35 mouse cellular contexts compared by ENCODE assay signal in genomic region chr11:58250550-58250949, GRCm38 (mm10). TPM values are rescaled to one million over a fixed set of nuclear protein-coding genes. Genes with fewer than 3 reads are reported as not detected.
DNase-seq lines count a peak whose midpoint lies in the region; ATAC-seq lines count a peak whose summit lies in the region.
"Had no signal": no experiment of that assay in that cellular context is flagged by ENCODE, and none has a peak within 500 bp of the region (broad histone marks: within the 10 kb centered on the region; RNA-seq: fewer than 3 reads in every experiment).

No protein-coding gene starts in this region.

- no peaks in the 10 kb centered on the region for H3K4me1 ChIP-seq in liver, embryonic 16.5 days (ENCODE audit: control insufficient read depth, low read depth, low read length)
- H3K4me1 ChIP-seq: embryonic facial prominence, embryonic 12.5 days; forebrain, embryonic 12.5 days; limb, embryonic 12.5 days; liver, embryonic 12.5 days; neural tube, embryonic 12.5 days had no signal

- 0 out of 2 replicates have a peak, but pooled peaks have one; percentile 45 for ATAC-seq in liver, embryonic 16.5 days (ENCODE audit: low read depth)
- ATAC-seq: forebrain, postnatal 0 days; liver, embryonic 12.5 days; midbrain, embryonic 16.5 days had no signal

- no peak overlapping the region for H3K4me3 ChIP-seq in liver, embryonic 16.5 days (ENCODE audit: low read depth, low read length)
- H3K4me3 ChIP-seq: embryonic facial prominence, embryonic 12.5 days; forebrain, embryonic 12.5 days; limb, embryonic 12.5 days; liver, embryonic 12.5 days; neural tube, embryonic 12.5 days had no signal

- no peak overlapping the region for H3K9ac ChIP-seq in liver, embryonic 16.5 days (ENCODE audit: low read depth, low read length)
- H3K9ac ChIP-seq: embryonic facial prominence, embryonic 12.5 days; forebrain, embryonic 12.5 days; forebrain, postnatal 0 days; hindbrain, embryonic 14.5 days; limb, embryonic 12.5 days; liver, embryonic 12.5 days; lung, embryonic 14.5 days; neural tube, embryonic 12.5 days had no signal

- H3K4me2 ChIP-seq in liver, embryonic 16.5 days (ENCODE audit: low read depth, low read length), result no peak overlapping the region
- H3K4me2 ChIP-seq: embryonic facial prominence, embryonic 12.5 days; forebrain, embryonic 12.5 days; heart, embryonic 11.5 days; hindbrain, embryonic 14.5 days; limb, embryonic 12.5 days; liver, embryonic 12.5 days; lung, embryonic 14.5 days; midbrain, embryonic 11.5 days; neural tube, embryonic 12.5 days had no signal

- H3K27ac ChIP-seq in liver, embryonic 16.5 days (ENCODE audit: low read length), result no peak overlapping the region
- H3K27ac ChIP-seq: embryonic facial prominence, embryonic 12.5 days; forebrain, embryonic 12.5 days; hindbrain, embryonic 14.5 days; limb, embryonic 12.5 days; liver, embryonic 12.5 days; neural tube, embryonic 12.5 days had no signal

- no peaks in the 10 kb centered on the region for H3K27me3 ChIP-seq in liver, embryonic 16.5 days (ENCODE audit: control insufficient read depth, insufficient read depth, low read depth, low read length)
- H3K27me3 ChIP-seq: forebrain, embryonic 12.5 days; liver, embryonic 12.5 days; neural tube, embryonic 12.5 days had no signal

- DNase-seq in liver (no peak), NIH3T3 (ENCODE audit: low read depth) (peak; percentile 22)
- DNase-seq in large intestine, adult 2 months (ENCODE audit: low read depth, low spot score), result peak; percentile 43
- no peak for DNase-seq in embryo, embryonic 10 days (ENCODE audit: low spot score)
- DNase-seq in left cerebral cortex, postnatal 14 days (ENCODE audit: low spot score in 2 of 2), result no peak
- DNase-seq in kidney, postnatal 36 days, result no peak
- DNase-seq: adrenal gland, adult 8-10 months; B cell, adult 2 months; cerebellum, adult 2 months; cerebellum, postnatal 14 days; forebrain, postnatal 0 days; gastrocnemius, postnatal 10 days; heart, adult 18-20 months; kidney, adult 18-20 months; kidney, postnatal 4 days; layer of hippocampus, adult 9-11 months; lung, embryonic 14.5 days; lung, postnatal 14 days; right cerebral cortex, adult 18-20 months; spleen, adult 18-20 months; thymus, postnatal 4 days had no signal

- intact Hi-C loops in left cerebral cortex, postnatal 14 days (cut with DNase I), result no loop called here

- 56% methylated on average over 5 of the region's 5 CpGs for WGBS in liver, embryonic 16.5 days (ENCODE audit: insufficient replicate concordance)
- 31% methylated on average over 5 of the region's 5 CpGs for WGBS in large intestine, adult 2 months

- H3K36me3 ChIP-seq in liver, embryonic 16.5 days (ENCODE audit: control insufficient read depth, insufficient read depth), result no peaks in the 10 kb centered on the region
- H3K36me3 ChIP-seq: embryonic facial prominence, embryonic 12.5 days; forebrain, embryonic 12.5 days; limb, embryonic 12.5 days; liver, embryonic 12.5 days; neural tube, embryonic 12.5 days had no signal

- no peaks in the 10 kb centered on the region for H3K9me3 ChIP-seq in liver, embryonic 16.5 days (replicated peaks; ENCODE audit: control insufficient read depth, low read length)
- H3K9me3 ChIP-seq: embryonic facial prominence, embryonic 12.5 days; forebrain, embryonic 12.5 days; limb, embryonic 12.5 days; liver, embryonic 12.5 days; neural tube, embryonic 12.5 days had no signal

RNA-seq across cellular contexts. Expression of gene 4930438A08Rik, which starts 24.0 kb away (rescaled TPM):
- polyA plus RNA-seq in liver, embryonic 16.5 days (2015; fragmentation: Nextera tagmentation; extraction: Ambion mirVana), result 2.5 and 3.2 TPM in 2 replicates
- polyA plus RNA-seq in large intestine, adult 2 months (2012; rRNA removed), result 0.09 and 0.19 TPM in 2 replicates
- not detected for total RNA-seq in left cerebral cortex, postnatal 14 days (2021)
- total RNA-seq: adrenal gland, adult 8-10 months; CH12.LX; forebrain, postnatal 0 days; gastrocnemius, postnatal 10 days; heart, adult 18-20 months; left cerebral cortex, postnatal 10 days had no signal
- polyA plus RNA-seq: cerebellum, adult 2 months; forebrain, embryonic 12.5 days; forebrain, postnatal 0 days; heart, embryonic 11.5 days; heart, postnatal 0 days; hindbrain, embryonic 14.5 days; kidney, embryonic 16.5 days; limb, embryonic 12.5 days; lung, embryonic 14.5 days; midbrain, embryonic 11.5 days; midbrain, embryonic 16.5 days had no signal

RNA-seq across cellular contexts. Expression of gene Irgm2, which starts 51.1 kb away (rescaled TPM):
- polyA plus RNA-seq in liver, embryonic 16.5 days (2015; fragmentation: Nextera tagmentation; extraction: Ambion mirVana), result 5.5 and 6.8 TPM in 2 replicates
- 29.1 TPM in 2 replicates for polyA plus RNA-seq in large intestine, adult 2 months (2012; rRNA removed)
- total RNA-seq in left cerebral cortex, postnatal 14 days (2021), result 1 to 10 TPM; 1.6 to 1.7 TPM

RNA-seq across cellular contexts. Expression of gene Igtp, which starts 51.2 kb away (rescaled TPM):
- 7.7 and 9.6 TPM in 2 replicates for polyA plus RNA-seq in liver, embryonic 16.5 days (2015; fragmentation: Nextera tagmentation; extraction: Ambion mirVana)
- 41.9 and 47.9 TPM in 2 replicates for polyA plus RNA-seq in large intestine, adult 2 months (2012; rRNA removed)
- total RNA-seq in left cerebral cortex, postnatal 14 days (2021), result 1 to 10 TPM; 2.1 TPM

RNA-seq across cellular contexts. Expression of gene Zfp692, which starts 56.3 kb away (rescaled TPM):
- 9.8 and 10.1 TPM in 2 replicates for polyA plus RNA-seq in liver, embryonic 16.5 days (2015; fragmentation: Nextera tagmentation; extraction: Ambion mirVana)
- 24.8 and 28.7 TPM in 2 replicates for polyA plus RNA-seq in large intestine, adult 2 months (2012; rRNA removed)
- total RNA-seq in left cerebral cortex, postnatal 14 days (2021), result 10 to 100 TPM; 20.0 to 21.3 TPM

Comparison
In these comparisons a context has a peak if more than half of its experiments do, and no peak if none do; other contexts are left out.
1. DNase-seq: peak in NIH3T3 (single experiment) and large intestine, adult 2 months (single experiment); none in liver (single experiment), embryo, embryonic 10 days (single experiment), left cerebral cortex, postnatal 14 days (0 of 2) and kidney, postnatal 36 days (0 of 2).